Mouse (Mus musculus): Measurements from ENCODE around the gene Tram2. TPM values are rescaled to one million over a fixed set of nuclear protein-coding genes. Genes with fewer than 3 reads are reported as not detected.

Gene Tram2
- polyA plus RNA-seq, 2 experiments = 1.2 to 1.8 TPM

GRCm38 (mm10) chr1:21080362-21080761 is 1.3 kb upstream of the Tram2 start:
- Histone ChIP-seq H3K9me3 (ENCODE audit: control insufficient read depth, low read length) (no peaks in the 10 kb centered on the region), H3K4me2 (ENCODE audit: low read depth) (no peak overlapping the region), H3K4me3 (ENCODE audit: insufficient read depth in 1 of 2, low read depth in 2 of 2, low read length in 2 of 2) (no peak overlapping the region), H3K4me1 (replicated peaks; ENCODE audit: control insufficient read depth in 2 of 2, insufficient read depth in 2 of 2, low read length in 1 of 2) (peaks cover 0 to 15% of the 10 kb centered on the region in 2 experiments; a peak in 2 of 4 replicates), H3K27ac (no peak overlapping the region), H3K27me3 (ENCODE audit: control insufficient read depth, insufficient read depth, low read length) (no peaks in the 10 kb centered on the region; the same call in 1 of the 2 replicates), H3K36me3 (replicated peaks; ENCODE audit: control insufficient read depth, insufficient read depth, low read depth) (no peaks in the 10 kb centered on the region), H3K9ac (replicated peaks) (no peak overlapping the region)
- no peak for DNase-seq (ENCODE audit: low read depth in 3 of 3, low spot score in 3 of 3)
- 82% methylated on average over 12 of the region's 12 CpGs for WGBS (ENCODE audit: insufficient replicate concordance)
- no peak for ATAC-seq (ENCODE audit: insufficient read depth)
- peak; percentile 21; the same call in 1 of the 2 replicates for TF ChIP-seq CTCF (IDR thresholded peaks at IDR 0.05; ENCODE audit: low read depth)
- no peak for TF ChIP-seq EP300 (IDR thresholded peaks at IDR 0.05; ENCODE audit: low read depth)

GRCm38 (mm10) chr1:21078481-21079214 is 381 bp downstream of the Tram2 start:
- peak overlapping the region; percentile 49 for H3K9ac ChIP-seq (replicated peaks)
- H3K4me2 ChIP-seq (ENCODE audit: low read depth) = peak overlapping the region; percentile 87
- no peak for TF ChIP-seq CTCF (IDR thresholded peaks at IDR 0.05; ENCODE audit: low read depth)
- TF ChIP-seq EP300 (IDR thresholded peaks at IDR 0.05; ENCODE audit: low read depth) = no peak
- peak overlapping the region; percentile 64 to 66 for H3K4me3 ChIP-seq (ENCODE audit: insufficient read depth in 1 of 2, low read depth in 2 of 2, low read length in 2 of 2)
- DNase-seq (ENCODE audit: low read depth in 3 of 3, low spot score in 3 of 3) (no peak), ATAC-seq (ENCODE audit: insufficient read depth) (peak; percentile 43)
- no peaks in the 10 kb centered on the region for H3K9me3 ChIP-seq (ENCODE audit: control insufficient read depth, low read length)
- no peaks in the 10 kb centered on the region; the same call in 1 of the 2 replicates for H3K27me3 ChIP-seq (ENCODE audit: control insufficient read depth, insufficient read depth, low read length)
- H3K36me3 ChIP-seq (replicated peaks; ENCODE audit: control insufficient read depth, insufficient read depth, low read depth) = no peaks in the 10 kb centered on the region
- H3K4me1 ChIP-seq (replicated peaks; ENCODE audit: control insufficient read depth in 2 of 2, insufficient read depth in 2 of 2, low read length in 1 of 2) = peaks cover 0 to 15% of the 10 kb centered on the region in 2 experiments; a peak in 2 of 4 replicates
- under 1% methylated on average over 36 of the region's 36 CpGs for WGBS (ENCODE audit: insufficient replicate concordance)
- H3K27ac ChIP-seq = no peak overlapping the region

- no peaks in the 10 kb centered on the region for H3K9me3 ChIP-seq (ENCODE audit: control insufficient read depth, low read length)
- no peak overlapping the region for H3K27ac ChIP-seq
- no peak for ATAC-seq (ENCODE audit: insufficient read depth)
- WGBS (ENCODE audit: insufficient replicate concordance) = 63% methylated on average over 7 of the region's 7 CpGs
- H3K9ac ChIP-seq (replicated peaks) = no peak overlapping the region
- no peak for TF ChIP-seq EP300 (IDR thresholded peaks at IDR 0.05; ENCODE audit: low read depth)
- no peak for TF ChIP-seq CTCF (IDR thresholded peaks at IDR 0.05; ENCODE audit: low read depth)
- H3K4me3 ChIP-seq (ENCODE audit: insufficient read depth in 1 of 2, low read depth in 2 of 2, low read length in 2 of 2) = no peak overlapping the region
- H3K36me3 ChIP-seq (replicated peaks; ENCODE audit: control insufficient read depth, insufficient read depth, low read depth) = no peaks in the 10 kb centered on the region
- peak overlapping the region; percentile 87; the same call in 1 of the 2 replicates for H3K4me2 ChIP-seq (ENCODE audit: low read depth)
- no peaks in the 10 kb centered on the region; the same call in 1 of the 2 replicates for H3K27me3 ChIP-seq (ENCODE audit: control insufficient read depth, insufficient read depth, low read length)
- no peak for DNase-seq (ENCODE audit: low read depth in 3 of 3, low spot score in 3 of 3)
- peaks cover 0 to 15% of the 10 kb centered on the region in 2 experiments; a peak in 2 of 4 replicates for H3K4me1 ChIP-seq (replicated peaks; ENCODE audit: control insufficient read depth in 2 of 2, insufficient read depth in 2 of 2, low read length in 1 of 2)
These were observed 1.4 kb downstream of the Tram2 start for GRCm38 (mm10) chr1:21077619-21078018.

- peaks cover 0 to 15% of the 10 kb centered on the region in 2 experiments; a peak in 2 of 4 replicates for H3K4me1 ChIP-seq (replicated peaks; ENCODE audit: control insufficient read depth in 2 of 2, insufficient read depth in 2 of 2, low read length in 1 of 2)
- no peaks in the 10 kb centered on the region for H3K36me3 ChIP-seq (replicated peaks; ENCODE audit: control insufficient read depth, insufficient read depth, low read depth)
- TF ChIP-seq EP300 (IDR thresholded peaks at IDR 0.05; ENCODE audit: low read depth) = no peak
- no peak for ATAC-seq (ENCODE audit: insufficient read depth)
- H3K9me3 ChIP-seq (ENCODE audit: control insufficient read depth, low read length) = no peaks in the 10 kb centered on the region
- H3K4me3 ChIP-seq (ENCODE audit: insufficient read depth in 1 of 2, low read depth in 2 of 2, low read length in 2 of 2) = no peak overlapping the region
- H3K9ac ChIP-seq (replicated peaks) = no peak overlapping the region
- H3K4me2 ChIP-seq (ENCODE audit: low read depth) = no peak overlapping the region
- no peaks in the 10 kb centered on the region; the same call in 1 of the 2 replicates for H3K27me3 ChIP-seq (ENCODE audit: control insufficient read depth, insufficient read depth, low read length)
- no peak for DNase-seq (ENCODE audit: low read depth in 3 of 3, low spot score in 3 of 3)
- H3K27ac ChIP-seq = no peak overlapping the region
- WGBS (ENCODE audit: insufficient replicate concordance) = 58% methylated on average over 5 of the region's 5 CpGs
These were observed 1.8 kb downstream of the Tram2 start for GRCm38 (mm10) chr1:21077191-21077590.

GRCm38 (mm10) chr1:21075986-21076495 is 3.0 kb downstream of the Tram2 start:
- no peak for TF ChIP-seq EP300 (IDR thresholded peaks at IDR 0.05; ENCODE audit: low read depth)
- no peak for TF ChIP-seq CTCF (IDR thresholded peaks at IDR 0.05; ENCODE audit: low read depth)
- no peak for DNase-seq (ENCODE audit: low read depth in 3 of 3, low spot score in 3 of 3)
- Histone ChIP-seq H3K36me3 (replicated peaks; ENCODE audit: control insufficient read depth, insufficient read depth, low read depth) (no peaks in the 10 kb centered on the region), H3K4me3 (ENCODE audit: insufficient read depth in 1 of 2, low read depth in 2 of 2, low read length in 2 of 2) (no peak overlapping the region), H3K9ac (replicated peaks) (no peak overlapping the region), H3K4me2 (ENCODE audit: low read depth) (no peak overlapping the region), H3K9me3 (ENCODE audit: control insufficient read depth, low read length) (no peaks in the 10 kb centered on the region), H3K4me1 (replicated peaks; ENCODE audit: control insufficient read depth in 2 of 2, insufficient read depth in 2 of 2, low read length in 1 of 2) (peaks cover 0 to 15% of the 10 kb centered on the region in 2 experiments; a peak in 2 of 4 replicates), H3K27ac (no peak overlapping the region), H3K27me3 (ENCODE audit: control insufficient read depth, insufficient read depth, low read length) (no peaks in the 10 kb centered on the region; the same call in 1 of the 2 replicates)
- 55% methylated on average over 6 of the region's 6 CpGs for WGBS (ENCODE audit: insufficient replicate concordance)
- no peak for ATAC-seq (ENCODE audit: insufficient read depth)
